Mouse (Mus musculus): Measurements from ENCODE around the gene Cuedc2. TPM values are rescaled to one million over a fixed set of nuclear protein-coding genes. Genes with fewer than 3 reads are reported as not detected.

The Cuedc2 gene
- polyA plus RNA-seq, 1 experiment from 2014 or later, result 165 TPM

DNA sequence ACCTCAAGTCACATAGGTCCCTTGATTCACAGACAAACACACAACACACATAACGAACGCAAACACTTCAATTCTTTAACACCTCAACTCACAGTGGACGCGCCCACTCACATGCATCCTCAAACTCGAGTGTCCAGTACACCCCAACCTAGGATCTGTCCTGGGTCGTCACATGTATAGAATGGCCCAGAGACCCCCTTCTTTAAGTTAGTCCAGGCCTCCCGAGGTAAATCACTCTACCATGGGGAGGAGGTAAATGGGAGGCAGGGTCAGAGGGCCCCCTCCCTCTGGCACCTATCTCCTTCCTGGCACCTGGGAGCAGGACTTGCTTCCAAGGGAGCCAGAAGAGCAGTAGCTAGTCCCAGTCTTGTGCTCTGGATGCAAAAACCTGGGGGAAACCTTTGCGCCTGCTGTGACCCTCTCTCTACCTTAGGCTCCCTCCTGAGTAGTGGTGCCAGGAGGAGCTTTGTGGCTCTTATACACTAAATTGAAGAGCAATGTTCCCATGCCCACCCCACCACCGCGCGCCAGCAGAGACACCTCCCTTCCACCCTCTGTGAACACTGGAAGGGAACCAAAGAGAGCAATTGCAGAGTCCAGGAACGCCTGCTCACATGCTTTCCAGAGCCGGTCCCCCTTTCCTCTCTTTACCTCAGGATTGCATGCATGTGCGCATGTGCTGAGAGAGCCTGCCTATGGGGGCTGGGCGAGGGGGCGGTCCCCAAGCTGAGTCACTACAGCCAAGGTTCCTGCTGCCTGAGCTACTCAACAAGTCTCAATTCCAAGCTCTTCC, 19.7 kb downstream of the Cuedc2 start:
- WGBS, result 10% methylated on average over 16 of the region's 16 CpGs
- no peak for ATAC-seq (ENCODE audit: low FRiP score, low TSS enrichment)
- Histone ChIP-seq H3K36me3 (ENCODE audit: control insufficient read depth, insufficient read depth, low read length) (no peaks in the 10 kb centered on the region), H3K9me3 (ENCODE audit: control insufficient read depth, low read length) (no peaks in the 10 kb centered on the region), H3K4me2 (replicated peaks; ENCODE audit: low read depth, low read length) (no peak overlapping the region), H3K9ac (ENCODE audit: low read depth, low read length) (no peak overlapping the region), H3K27ac (ENCODE audit: low read depth, low read length) (no peak overlapping the region), H3K4me1 (ENCODE audit: control insufficient read depth, insufficient read depth, low read length) (0 out of 2 replicates have a peak, but pooled peaks cover 5% of the 10 kb centered on the region), H3K27me3 (ENCODE audit: control insufficient read depth, insufficient read depth, low read length) (peaks cover 97% of the 10 kb centered on the region), H3K4me3 (ENCODE audit: low read length) (peak overlapping the region; percentile 13; the same call in 1 of the 2 replicates)

DNA sequence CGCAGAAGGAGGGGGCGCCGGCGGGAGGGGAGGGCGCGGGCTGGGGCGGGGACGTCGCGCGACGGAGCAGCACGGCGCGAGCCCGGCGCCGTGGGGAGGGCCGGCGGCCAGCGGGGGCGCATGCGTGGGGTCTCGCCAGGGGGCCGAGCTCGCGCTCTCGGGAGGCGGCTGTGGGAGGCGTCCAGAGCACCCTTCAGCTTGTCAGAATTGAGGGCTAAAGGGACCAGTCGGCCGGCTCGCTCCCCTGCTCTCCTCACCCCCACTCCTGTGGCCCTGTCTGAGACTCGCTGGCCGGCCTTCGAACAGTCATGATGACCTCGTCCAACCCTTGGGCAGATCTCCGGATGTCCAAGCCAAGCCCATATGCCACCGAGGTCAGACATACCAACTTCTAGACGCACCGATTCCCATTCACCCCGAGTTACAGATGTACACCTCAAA, 20.5 kb downstream of the Cuedc2 start:
- ATAC-seq (ENCODE audit: low FRiP score, low TSS enrichment), result no peak
- H3K9ac ChIP-seq (ENCODE audit: low read depth, low read length), result peak overlapping the region; percentile 42
- peak overlapping the region; percentile 75 for H3K4me2 ChIP-seq (replicated peaks; ENCODE audit: low read depth, low read length)
- no peaks in the 10 kb centered on the region for H3K9me3 ChIP-seq (ENCODE audit: control insufficient read depth, low read length)
- 5% methylated on average over 14 of the region's 42 CpGs for WGBS
- H3K36me3 ChIP-seq (ENCODE audit: control insufficient read depth, insufficient read depth, low read length), result no peaks in the 10 kb centered on the region
- 0 out of 2 replicates have a peak, but pooled peaks cover 5% of the 10 kb centered on the region for H3K4me1 ChIP-seq (ENCODE audit: control insufficient read depth, insufficient read depth, low read length)
- peaks cover 95% of the 10 kb centered on the region for H3K27me3 ChIP-seq (ENCODE audit: control insufficient read depth, insufficient read depth, low read length)
- peak overlapping the region; percentile 45 for H3K4me3 ChIP-seq (ENCODE audit: low read length)
- H3K27ac ChIP-seq (ENCODE audit: low read depth, low read length), result no peak overlapping the region

DNA sequence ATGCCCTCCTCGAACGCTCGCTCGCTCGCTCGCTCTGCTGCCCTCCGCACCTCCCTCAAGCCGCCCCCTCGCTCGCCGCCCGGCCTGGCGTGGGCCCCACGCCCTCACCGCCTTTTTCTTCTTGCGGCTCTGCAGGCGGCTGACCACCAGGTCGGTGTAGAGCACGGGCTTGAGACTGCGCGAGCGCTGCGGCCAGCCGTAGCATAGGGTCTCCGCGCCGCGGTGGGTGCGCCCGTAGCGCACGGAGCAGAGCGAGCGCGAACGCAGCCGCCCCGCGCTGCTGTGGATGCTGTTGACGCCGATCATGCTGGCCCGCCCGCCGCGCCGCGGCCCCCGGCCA, 21.0 kb downstream of the Cuedc2 start:
- no peaks in the 10 kb centered on the region for H3K36me3 ChIP-seq (ENCODE audit: control insufficient read depth, insufficient read depth, low read length)
- H3K27ac ChIP-seq (ENCODE audit: low read depth, low read length), result no peak overlapping the region
- no peaks in the 10 kb centered on the region for H3K9me3 ChIP-seq (ENCODE audit: control insufficient read depth, low read length)
- peak overlapping the region; percentile 75 for H3K4me2 ChIP-seq (replicated peaks; ENCODE audit: low read depth, low read length)
- H3K9ac ChIP-seq (ENCODE audit: low read depth, low read length), result peak overlapping the region; percentile 42; the same call in 1 of the 2 replicates
- no peak for ATAC-seq (ENCODE audit: low FRiP score, low TSS enrichment)
- WGBS, result 1% methylated on average over 23 of the region's 48 CpGs
- peaks cover 90% of the 10 kb centered on the region for H3K27me3 ChIP-seq (ENCODE audit: control insufficient read depth, insufficient read depth, low read length)
- peak overlapping the region; percentile 45 for H3K4me3 ChIP-seq (ENCODE audit: low read length)
- H3K4me1 ChIP-seq (ENCODE audit: control insufficient read depth, insufficient read depth, low read length), result 0 out of 2 replicates have a peak, but pooled peaks cover 5% of the 10 kb centered on the region

DNA sequence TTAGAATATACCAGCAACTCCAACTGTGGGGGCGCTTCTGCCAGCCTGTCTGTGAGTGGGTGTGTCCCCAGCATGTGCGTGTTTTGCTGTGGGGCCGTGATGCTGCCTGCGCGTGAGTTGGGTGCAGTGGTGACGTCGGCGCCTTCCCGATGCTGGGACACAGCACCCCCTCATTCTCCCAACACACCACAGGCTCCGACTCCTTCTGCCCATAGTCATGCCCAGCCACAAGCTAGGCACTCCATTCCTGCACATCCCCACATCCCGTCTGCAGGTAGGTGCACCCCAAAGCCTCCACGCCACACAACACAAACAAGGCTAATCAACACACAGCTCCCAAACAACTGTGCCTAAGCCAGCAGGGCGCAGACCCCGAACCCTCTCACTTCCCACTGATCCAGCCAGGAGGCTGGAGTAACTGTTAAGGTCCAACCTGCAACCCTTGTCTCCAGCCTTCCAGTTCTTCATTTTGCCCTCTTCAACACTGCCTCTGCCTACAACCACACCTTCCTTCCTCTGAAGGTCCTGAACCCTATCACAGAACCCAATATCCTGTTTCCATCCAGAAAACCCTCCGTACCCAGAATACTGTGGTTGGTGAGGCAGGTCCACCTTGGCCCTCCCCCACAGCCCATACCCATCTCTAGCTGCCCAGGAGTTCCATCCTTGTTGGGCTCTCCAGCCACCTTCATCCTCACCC, 21.5 kb downstream of the Cuedc2 start:
- H3K4me1 ChIP-seq (ENCODE audit: control insufficient read depth, insufficient read depth, low read length), result 0 out of 2 replicates have a peak, but pooled peaks cover 5% of the 10 kb centered on the region
- peak overlapping the region; percentile 45 for H3K4me3 ChIP-seq (ENCODE audit: low read length)
- H3K9ac ChIP-seq (ENCODE audit: low read depth, low read length), result 0 out of 2 replicates have a peak overlapping the region, but pooled peaks have one; percentile 42
- no peaks in the 10 kb centered on the region for H3K36me3 ChIP-seq (ENCODE audit: control insufficient read depth, insufficient read depth, low read length)
- peak overlapping the region; percentile 75 for H3K4me2 ChIP-seq (replicated peaks; ENCODE audit: low read depth, low read length)
- H3K27me3 ChIP-seq (ENCODE audit: control insufficient read depth, insufficient read depth, low read length), result peaks cover 87% of the 10 kb centered on the region
- 41% methylated on average over 15 of the region's 15 CpGs for WGBS
- no peak for ATAC-seq (ENCODE audit: low FRiP score, low TSS enrichment)
- no peaks in the 10 kb centered on the region for H3K9me3 ChIP-seq (ENCODE audit: control insufficient read depth, low read length)
- no peak overlapping the region for H3K27ac ChIP-seq (ENCODE audit: low read depth, low read length)

DNA sequence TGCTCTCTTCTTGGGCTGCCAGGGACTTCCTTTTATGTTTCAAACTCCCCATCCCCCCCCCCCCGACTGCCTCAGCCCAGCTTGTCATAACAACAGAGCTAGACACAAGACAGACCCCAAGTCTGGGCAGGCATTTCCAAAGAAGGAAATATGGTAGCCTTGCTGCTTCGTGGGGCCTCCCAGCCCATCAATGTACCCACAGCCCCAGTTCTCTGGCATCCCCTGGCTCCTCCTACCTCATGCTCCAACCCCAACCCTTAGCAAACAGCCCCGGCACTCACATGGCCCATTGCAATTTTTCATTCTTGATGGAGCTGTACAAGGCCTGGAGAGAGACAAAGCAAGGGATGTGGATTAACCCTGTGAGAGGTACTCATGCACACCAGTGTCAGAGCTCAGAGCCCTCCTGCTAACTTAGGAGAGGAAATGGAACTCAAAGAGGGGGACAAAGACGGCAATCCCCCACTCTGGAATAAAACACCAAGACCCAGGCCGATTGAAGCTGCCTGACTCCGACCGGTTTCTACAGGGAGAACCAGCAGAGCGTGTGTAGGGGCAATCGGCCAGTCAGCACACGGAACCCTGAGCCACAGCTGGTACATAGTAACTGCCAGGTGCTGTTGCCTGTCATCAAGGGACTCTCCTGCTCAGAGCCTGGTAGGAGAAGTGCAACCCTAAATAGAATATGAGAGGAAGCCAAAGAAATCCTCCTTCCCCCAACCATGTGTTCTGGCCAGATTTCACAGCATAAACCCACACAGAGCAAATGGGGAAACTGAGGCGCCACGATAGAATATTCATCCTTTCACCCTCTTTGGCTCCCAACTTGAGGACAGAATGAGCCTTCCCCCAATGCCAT, 22.5 kb downstream of the Cuedc2 start:
- Histone ChIP-seq H3K27me3 (ENCODE audit: control insufficient read depth, insufficient read depth, low read length) (peaks cover 76% of the 10 kb centered on the region), H3K9ac (ENCODE audit: low read depth, low read length) (no peak overlapping the region), H3K27ac (ENCODE audit: low read depth, low read length) (no peak overlapping the region), H3K4me2 (replicated peaks; ENCODE audit: low read depth, low read length) (no peak overlapping the region), H3K4me3 (ENCODE audit: low read length) (no peak overlapping the region), H3K36me3 (ENCODE audit: control insufficient read depth, insufficient read depth, low read length) (peaks cover 2% of the 10 kb centered on the region), H3K4me1 (ENCODE audit: control insufficient read depth, insufficient read depth, low read length) (0 out of 2 replicates have a peak, but pooled peaks cover 5% of the 10 kb centered on the region), H3K9me3 (ENCODE audit: control insufficient read depth, low read length) (no peaks in the 10 kb centered on the region)
- ATAC-seq (ENCODE audit: low FRiP score, low TSS enrichment), result no peak
- WGBS, result 49% methylated on average over 12 of the region's 12 CpGs

DNA sequence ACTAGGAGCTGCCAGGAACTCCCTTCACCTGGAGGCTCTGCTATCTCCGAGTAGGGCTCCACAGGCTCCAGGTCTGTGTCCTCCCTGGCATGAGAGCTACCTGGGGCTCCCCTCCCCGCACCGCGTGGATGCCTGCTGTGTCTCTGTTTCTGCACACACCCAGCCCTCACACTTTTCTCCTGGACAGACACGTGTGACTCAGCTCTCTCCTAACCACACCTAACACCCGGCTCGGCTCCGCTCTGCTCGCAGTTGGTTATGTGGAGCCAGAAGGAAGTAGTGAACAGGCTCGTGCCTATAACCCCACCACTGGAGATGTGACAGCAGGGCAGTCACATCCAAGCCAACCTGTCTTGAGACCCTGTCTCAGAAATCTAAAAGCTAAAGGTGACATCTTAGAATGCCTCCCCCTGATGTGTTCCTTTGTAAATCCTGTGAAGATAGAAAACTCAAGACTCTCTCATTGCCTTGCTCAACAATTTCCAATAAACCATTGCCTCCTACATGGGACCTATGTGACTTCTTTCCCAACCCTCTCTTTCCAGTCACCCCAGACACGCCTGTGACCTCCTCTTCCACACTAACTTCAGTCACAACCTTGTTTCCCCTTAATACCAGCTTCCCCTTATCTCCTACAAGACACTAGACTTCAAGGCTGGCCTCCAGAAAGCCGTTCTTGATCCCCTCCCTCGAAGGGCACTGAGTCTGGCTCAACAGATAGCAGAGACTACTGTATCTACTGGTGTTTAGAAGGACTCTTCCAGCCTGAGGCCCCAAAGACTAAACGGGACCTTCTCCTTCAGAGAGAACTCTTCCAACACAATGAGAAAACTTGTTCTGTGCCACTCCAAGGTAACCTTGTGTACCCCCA, 23.4 kb downstream of the Cuedc2 start:
- H3K27me3 ChIP-seq (ENCODE audit: control insufficient read depth, insufficient read depth, low read length), result peaks cover 68% of the 10 kb centered on the region
- H3K4me2 ChIP-seq (replicated peaks; ENCODE audit: low read depth, low read length), result no peak overlapping the region
- ATAC-seq (ENCODE audit: low FRiP score, low TSS enrichment), result no peak
- H3K27ac ChIP-seq (ENCODE audit: low read depth, low read length), result no peak overlapping the region
- H3K9ac ChIP-seq (ENCODE audit: low read depth, low read length), result no peak overlapping the region
- no peaks in the 10 kb centered on the region for H3K9me3 ChIP-seq (ENCODE audit: control insufficient read depth, low read length)
- 43% methylated on average over 14 of the region's 14 CpGs for WGBS
- peaks cover 6% of the 10 kb centered on the region for H3K36me3 ChIP-seq (ENCODE audit: control insufficient read depth, insufficient read depth, low read length)
- H3K4me3 ChIP-seq (ENCODE audit: low read length), result no peak overlapping the region
- 0 out of 2 replicates have a peak, but pooled peaks cover 5% of the 10 kb centered on the region for H3K4me1 ChIP-seq (ENCODE audit: control insufficient read depth, insufficient read depth, low read length)

DNA sequence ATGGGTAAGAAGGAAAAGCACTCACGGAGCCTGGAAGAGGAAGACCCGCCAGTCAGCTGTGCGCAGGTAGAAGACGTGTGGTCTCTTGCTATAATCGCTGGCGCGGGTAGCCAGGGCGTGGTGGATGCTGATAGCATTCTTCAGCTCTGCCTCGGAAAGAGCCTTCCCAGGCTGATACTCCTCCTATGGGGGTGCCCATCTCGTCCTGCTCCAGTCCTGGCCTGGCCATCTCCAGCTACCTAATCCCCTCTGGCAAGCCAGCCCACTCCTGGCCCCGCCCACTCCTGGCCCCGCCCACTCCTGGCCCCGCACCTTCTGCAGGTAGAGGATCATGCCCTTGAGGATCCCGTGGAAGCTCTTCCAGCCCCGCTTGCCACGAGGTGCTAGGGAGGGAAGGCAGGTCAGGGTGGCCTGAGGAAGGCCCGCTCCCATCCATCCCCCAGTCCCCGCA, 24.3 kb downstream of the Cuedc2 start:
- H3K4me2 ChIP-seq (replicated peaks; ENCODE audit: low read depth, low read length), result no peak overlapping the region
- peaks cover 61% of the 10 kb centered on the region for H3K27me3 ChIP-seq (ENCODE audit: control insufficient read depth, insufficient read depth, low read length)
- no peak overlapping the region for H3K9ac ChIP-seq (ENCODE audit: low read depth, low read length)
- WGBS, result 14% methylated on average over 18 of the region's 18 CpGs
- ATAC-seq (ENCODE audit: low FRiP score, low TSS enrichment), result no peak
- no peaks in the 10 kb centered on the region for H3K9me3 ChIP-seq (ENCODE audit: control insufficient read depth, low read length)
- H3K4me3 ChIP-seq (ENCODE audit: low read length), result no peak overlapping the region
- H3K4me1 ChIP-seq (ENCODE audit: control insufficient read depth, insufficient read depth, low read length), result 0 out of 2 replicates have a peak, but pooled peaks cover 5% of the 10 kb centered on the region
- H3K27ac ChIP-seq (ENCODE audit: low read depth, low read length), result no peak overlapping the region
- H3K36me3 ChIP-seq (ENCODE audit: control insufficient read depth, insufficient read depth, low read length), result peaks cover 10% of the 10 kb centered on the region

DNA sequence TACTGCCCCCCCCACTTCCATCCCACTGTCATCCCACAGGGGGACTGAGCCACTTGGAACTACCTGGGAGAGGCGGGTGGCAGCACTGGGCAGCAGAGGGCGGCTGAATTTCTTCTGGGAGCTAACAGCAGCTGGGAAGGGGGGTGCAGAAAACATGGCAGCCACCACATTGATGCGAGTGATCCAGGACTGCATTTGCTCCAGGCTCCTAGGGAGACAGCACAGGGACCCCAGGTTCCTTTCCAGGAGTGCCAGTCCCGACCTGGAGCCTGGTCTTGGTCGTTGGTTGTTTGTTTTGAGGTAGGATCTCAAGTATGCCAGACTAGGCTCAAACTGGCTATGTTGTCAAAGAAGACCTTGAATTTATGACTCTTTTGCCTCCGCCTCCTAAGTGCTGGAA, 24.9 kb downstream of the Cuedc2 start:
- peaks cover 9% of the 10 kb centered on the region; the same call in 1 of the 2 replicates for H3K4me1 ChIP-seq (ENCODE audit: control insufficient read depth, insufficient read depth, low read length)
- 69% methylated on average over 6 of the region's 6 CpGs for WGBS
- no peak for ATAC-seq (ENCODE audit: low FRiP score, low TSS enrichment)
- H3K9me3 ChIP-seq (ENCODE audit: control insufficient read depth, low read length), result no peaks in the 10 kb centered on the region
- H3K4me2 ChIP-seq (replicated peaks; ENCODE audit: low read depth, low read length), result no peak overlapping the region
- H3K4me3 ChIP-seq (ENCODE audit: low read length), result no peak overlapping the region
- H3K27ac ChIP-seq (ENCODE audit: low read depth, low read length), result no peak overlapping the region
- peaks cover 10% of the 10 kb centered on the region for H3K36me3 ChIP-seq (ENCODE audit: control insufficient read depth, insufficient read depth, low read length)
- H3K9ac ChIP-seq (ENCODE audit: low read depth, low read length), result no peak overlapping the region
- H3K27me3 ChIP-seq (ENCODE audit: control insufficient read depth, insufficient read depth, low read length), result peaks cover 55% of the 10 kb centered on the region

Measured in kidney, embryonic 14.5 days (tissue).